Mouse (Mus musculus): ENCODE results near the gene Wnt11. TPM values are rescaled to one million over a fixed set of nuclear protein-coding genes. Genes with fewer than 3 reads are reported as not detected.

Gene Wnt11
- polyA plus RNA-seq, 1 experiment = 10.1 TPM

DNA sequence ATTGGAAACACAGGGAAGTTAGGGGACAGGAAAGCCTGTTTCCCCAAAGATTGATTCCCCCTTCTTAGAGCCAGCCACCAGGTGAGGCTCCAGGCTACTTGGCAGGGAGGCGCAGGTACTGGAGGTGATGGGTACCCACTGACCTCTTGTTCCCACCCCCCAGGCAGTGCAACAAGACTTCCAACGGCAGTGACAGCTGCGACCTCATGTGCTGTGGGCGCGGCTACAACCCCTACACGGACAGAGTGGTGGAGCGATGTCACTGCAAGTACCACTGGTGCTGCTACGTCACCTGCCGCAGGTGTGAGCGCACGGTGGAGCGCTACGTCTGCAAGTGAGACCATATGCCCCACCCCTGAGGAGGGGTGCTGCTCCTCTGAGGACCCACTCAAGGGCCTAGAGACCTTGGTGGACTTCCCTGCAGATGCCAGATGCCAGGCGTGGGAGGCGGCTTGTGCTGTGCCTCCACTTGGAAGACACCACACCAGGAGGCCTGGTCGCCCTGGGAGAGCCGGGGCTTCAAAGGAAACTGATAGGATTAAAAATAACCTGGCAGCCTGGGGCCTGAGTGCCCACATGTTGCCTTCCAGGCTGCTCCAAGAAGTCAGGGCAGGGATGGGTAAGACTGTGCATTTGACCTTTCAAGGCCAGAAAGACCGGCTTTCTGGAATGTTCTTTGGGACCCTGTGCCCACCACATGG, 18.2 kb downstream of the Wnt11 start:
- DNase-seq = no peak
- Histone ChIP-seq H3K4me3 (ENCODE audit: insufficient read depth, low read depth, low read length) (no peak overlapping the region), H3K27me3 (replicated peaks; ENCODE audit: control insufficient read depth, insufficient read depth, low read length) (no peaks in the 10 kb centered on the region), H3K27ac (ENCODE audit: insufficient read depth, low read depth, low read length) (no peak overlapping the region), H3K4me1 (ENCODE audit: control insufficient read depth, insufficient read depth, low read length) (no peaks in the 10 kb centered on the region), H3K36me3 (ENCODE audit: control insufficient read depth, insufficient read depth, low read length) (no peaks in the 10 kb centered on the region)
- 84% methylated on average over 18 of the region's 18 CpGs for WGBS
- TF ChIP-seq CTCF (conservative IDR thresholded peaks at IDR 0.05; ENCODE audit: insufficient read depth, insufficient read length, low read depth, low read length) = no peak
- TF ChIP-seq POLR2A (IDR thresholded peaks at IDR 0.05; ENCODE audit: low read depth, low read length) = no peak

DNA sequence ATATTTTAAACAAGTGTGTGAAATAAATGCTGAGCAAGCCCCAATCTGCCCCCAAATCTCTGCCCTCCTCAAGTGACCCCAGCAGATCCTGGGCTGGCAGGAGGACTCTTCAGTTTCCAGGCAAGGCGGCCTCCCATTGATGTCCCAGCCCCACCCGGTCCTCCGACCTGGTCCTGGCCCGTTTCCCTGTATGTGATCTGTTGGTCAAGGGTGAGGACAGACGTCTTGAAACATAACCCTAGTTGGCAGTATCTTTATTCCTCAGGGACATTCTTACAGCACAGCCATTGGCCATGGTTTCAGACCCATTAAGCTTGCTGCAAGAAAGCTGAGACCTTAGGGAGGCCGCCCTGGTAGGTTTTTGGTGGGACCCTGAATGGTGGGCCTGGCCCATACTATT, 18.9 kb downstream of the Wnt11 start:
- Histone ChIP-seq H3K36me3 (ENCODE audit: control insufficient read depth, insufficient read depth, low read length) (no peaks in the 10 kb centered on the region), H3K4me3 (ENCODE audit: insufficient read depth, low read depth, low read length) (no peak overlapping the region), H3K4me1 (ENCODE audit: control insufficient read depth, insufficient read depth, low read length) (no peaks in the 10 kb centered on the region), H3K27ac (ENCODE audit: insufficient read depth, low read depth, low read length) (no peak overlapping the region), H3K27me3 (replicated peaks; ENCODE audit: control insufficient read depth, insufficient read depth, low read length) (no peaks in the 10 kb centered on the region)
- TF ChIP-seq POLR2A (IDR thresholded peaks at IDR 0.05; ENCODE audit: low read depth, low read length) (no peak), CTCF (conservative IDR thresholded peaks at IDR 0.05; ENCODE audit: insufficient read depth, insufficient read length, low read depth, low read length) (no peak)
- 79% methylated on average over 6 of the region's 6 CpGs for WGBS
- DNase-seq = no peak

DNA sequence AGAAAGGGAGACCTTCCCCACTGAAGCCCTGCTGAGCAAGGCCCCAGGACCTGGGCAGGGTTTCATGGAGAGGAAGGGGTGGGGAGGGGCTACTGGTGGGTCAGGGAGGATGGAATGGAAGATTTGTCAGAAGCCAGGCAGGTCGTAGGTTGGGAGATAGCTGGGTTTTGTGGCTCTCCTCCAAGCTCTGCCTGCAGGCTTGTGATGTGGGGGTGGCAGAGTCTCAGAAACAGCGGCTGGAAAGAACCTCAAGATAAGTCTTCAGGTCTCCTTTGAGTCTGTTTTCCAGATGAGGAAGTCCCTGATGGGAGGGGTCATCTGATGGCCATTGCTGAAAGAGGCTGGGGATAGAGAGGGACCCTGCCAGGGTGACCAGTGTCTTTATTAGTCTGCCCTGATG, 20.5 kb downstream of the Wnt11 start:
- 70% methylated on average over 2 of the region's 2 CpGs for WGBS
- H3K27ac ChIP-seq (ENCODE audit: insufficient read depth, low read depth, low read length) = no peak overlapping the region
- H3K36me3 ChIP-seq (ENCODE audit: control insufficient read depth, insufficient read depth, low read length) = no peaks in the 10 kb centered on the region
- DNase-seq = no peak
- no peak for TF ChIP-seq POLR2A (IDR thresholded peaks at IDR 0.05; ENCODE audit: low read depth, low read length)
- no peak for TF ChIP-seq CTCF (conservative IDR thresholded peaks at IDR 0.05; ENCODE audit: insufficient read depth, insufficient read length, low read depth, low read length)
- H3K4me3 ChIP-seq (ENCODE audit: insufficient read depth, low read depth, low read length) = no peak overlapping the region
- no peaks in the 10 kb centered on the region for H3K27me3 ChIP-seq (replicated peaks; ENCODE audit: control insufficient read depth, insufficient read depth, low read length)
- H3K4me1 ChIP-seq (ENCODE audit: control insufficient read depth, insufficient read depth, low read length) = no peaks in the 10 kb centered on the region

GRCm38 (mm10) chr7:98856128-98856527, 21.2 kb downstream of the Wnt11 start:
- TF ChIP-seq POLR2A (IDR thresholded peaks at IDR 0.05; ENCODE audit: low read depth, low read length) = no peak
- TF ChIP-seq CTCF (conservative IDR thresholded peaks at IDR 0.05; ENCODE audit: insufficient read depth, insufficient read length, low read depth, low read length) = no peak
- Histone ChIP-seq H3K27me3 (replicated peaks; ENCODE audit: control insufficient read depth, insufficient read depth, low read length) (no peaks in the 10 kb centered on the region), H3K4me3 (ENCODE audit: insufficient read depth, low read depth, low read length) (no peak overlapping the region), H3K4me1 (ENCODE audit: control insufficient read depth, insufficient read depth, low read length) (no peaks in the 10 kb centered on the region), H3K27ac (ENCODE audit: insufficient read depth, low read depth, low read length) (no peak overlapping the region), H3K36me3 (ENCODE audit: control insufficient read depth, insufficient read depth, low read length) (no peaks in the 10 kb centered on the region)
- DNase-seq = no peak
- WGBS = 64% methylated on average over 3 of the region's 3 CpGs

DNA sequence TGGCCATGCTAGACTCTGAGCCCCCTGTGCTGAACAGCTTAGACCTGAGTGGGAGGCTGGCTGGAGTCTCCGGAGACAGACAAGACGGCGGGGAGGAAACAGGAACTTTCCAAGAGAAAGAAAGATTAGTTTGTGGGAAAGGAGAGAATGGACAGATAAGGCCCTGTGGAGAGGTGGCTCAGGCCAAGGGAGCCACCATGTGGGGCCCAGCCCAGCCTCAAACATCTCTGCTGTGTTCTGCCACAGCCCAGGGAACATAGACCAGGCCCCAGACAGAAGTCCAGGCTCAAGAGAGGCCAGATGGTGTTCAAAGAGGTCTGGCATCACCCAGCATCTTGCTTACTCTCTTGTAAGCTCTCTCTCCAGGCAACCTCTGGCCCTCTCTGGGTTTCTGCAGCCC, 22.2 kb downstream of the Wnt11 start:
- H3K4me1 ChIP-seq (ENCODE audit: control insufficient read depth, insufficient read depth, low read length) = no peaks in the 10 kb centered on the region
- no peaks in the 10 kb centered on the region for H3K36me3 ChIP-seq (ENCODE audit: control insufficient read depth, insufficient read depth, low read length)
- no peak for DNase-seq
- H3K27ac ChIP-seq (ENCODE audit: insufficient read depth, low read depth, low read length) = no peak overlapping the region
- no peaks in the 10 kb centered on the region for H3K27me3 ChIP-seq (replicated peaks; ENCODE audit: control insufficient read depth, insufficient read depth, low read length)
- WGBS = 60% methylated on average over 3 of the region's 3 CpGs
- no peak for TF ChIP-seq CTCF (conservative IDR thresholded peaks at IDR 0.05; ENCODE audit: insufficient read depth, insufficient read length, low read depth, low read length)
- no peak for TF ChIP-seq POLR2A (IDR thresholded peaks at IDR 0.05; ENCODE audit: low read depth, low read length)
- no peak overlapping the region for H3K4me3 ChIP-seq (ENCODE audit: insufficient read depth, low read depth, low read length)

GRCm38 (mm10) chr7:98861002-98861401, 26.1 kb downstream of the Wnt11 start:
- Histone ChIP-seq H3K27me3 (replicated peaks; ENCODE audit: control insufficient read depth, insufficient read depth, low read length) (no peaks in the 10 kb centered on the region), H3K36me3 (ENCODE audit: control insufficient read depth, insufficient read depth, low read length) (no peaks in the 10 kb centered on the region), H3K4me1 (ENCODE audit: control insufficient read depth, insufficient read depth, low read length) (no peaks in the 10 kb centered on the region), H3K4me3 (ENCODE audit: insufficient read depth, low read depth, low read length) (no peak overlapping the region), H3K27ac (ENCODE audit: insufficient read depth, low read depth, low read length) (no peak overlapping the region)
- TF ChIP-seq CTCF (conservative IDR thresholded peaks at IDR 0.05; ENCODE audit: insufficient read depth, insufficient read length, low read depth, low read length) (no peak), POLR2A (IDR thresholded peaks at IDR 0.05; ENCODE audit: low read depth, low read length) (no peak)
- WGBS = 70% methylated on average over 2 of the region's 2 CpGs
- DNase-seq = no peak

DNA sequence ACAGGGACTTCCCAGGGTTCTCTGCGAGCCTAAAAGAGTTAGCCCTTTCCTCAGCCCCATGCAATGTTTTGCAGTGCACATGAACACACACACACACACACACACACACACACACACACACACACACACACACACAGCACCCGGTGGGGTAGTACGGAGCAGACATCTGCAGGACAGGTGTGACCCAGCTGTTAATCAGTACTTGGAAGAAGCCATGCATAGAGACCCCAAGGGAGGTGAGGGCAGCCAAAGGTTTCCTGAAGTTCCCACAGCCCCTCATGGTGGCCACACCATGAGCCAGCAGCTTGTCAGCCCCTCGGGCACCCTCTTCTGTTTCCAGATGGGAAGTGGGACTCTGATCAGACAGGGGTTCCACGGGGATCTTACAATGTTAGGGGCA, 28.1 kb downstream of the Wnt11 start:
- TF ChIP-seq CTCF (conservative IDR thresholded peaks at IDR 0.05; ENCODE audit: insufficient read depth, insufficient read length, low read depth, low read length) (no peak), POLR2A (IDR thresholded peaks at IDR 0.05; ENCODE audit: low read depth, low read length) (no peak)
- Histone ChIP-seq H3K36me3 (ENCODE audit: control insufficient read depth, insufficient read depth, low read length) (no peaks in the 10 kb centered on the region), H3K27me3 (replicated peaks; ENCODE audit: control insufficient read depth, insufficient read depth, low read length) (no peaks in the 10 kb centered on the region), H3K4me1 (ENCODE audit: control insufficient read depth, insufficient read depth, low read length) (no peaks in the 10 kb centered on the region), H3K27ac (ENCODE audit: insufficient read depth, low read depth, low read length) (no peak overlapping the region), H3K4me3 (ENCODE audit: insufficient read depth, low read depth, low read length) (no peak overlapping the region)
- 67% methylated on average over 5 of the region's 5 CpGs for WGBS
- DNase-seq = no peak

Measured in kidney, adult 2 months (tissue).